Mouse (Mus musculus) thymus, adult 18-20 months (tissue): ENCODE results near the gene Txndc16.
A peak's percentile ranks its signal among the peaks of the same experiment; 100 is the strongest.

Source experiments
- DNase-seq, 2 experiments: peaks; one replicate each; pipeline ENCODE4 v3.0.0; 2022; ENCODE audit warnings: mixed read lengths in 2 of 2

The Txndc16 gene

DNA sequence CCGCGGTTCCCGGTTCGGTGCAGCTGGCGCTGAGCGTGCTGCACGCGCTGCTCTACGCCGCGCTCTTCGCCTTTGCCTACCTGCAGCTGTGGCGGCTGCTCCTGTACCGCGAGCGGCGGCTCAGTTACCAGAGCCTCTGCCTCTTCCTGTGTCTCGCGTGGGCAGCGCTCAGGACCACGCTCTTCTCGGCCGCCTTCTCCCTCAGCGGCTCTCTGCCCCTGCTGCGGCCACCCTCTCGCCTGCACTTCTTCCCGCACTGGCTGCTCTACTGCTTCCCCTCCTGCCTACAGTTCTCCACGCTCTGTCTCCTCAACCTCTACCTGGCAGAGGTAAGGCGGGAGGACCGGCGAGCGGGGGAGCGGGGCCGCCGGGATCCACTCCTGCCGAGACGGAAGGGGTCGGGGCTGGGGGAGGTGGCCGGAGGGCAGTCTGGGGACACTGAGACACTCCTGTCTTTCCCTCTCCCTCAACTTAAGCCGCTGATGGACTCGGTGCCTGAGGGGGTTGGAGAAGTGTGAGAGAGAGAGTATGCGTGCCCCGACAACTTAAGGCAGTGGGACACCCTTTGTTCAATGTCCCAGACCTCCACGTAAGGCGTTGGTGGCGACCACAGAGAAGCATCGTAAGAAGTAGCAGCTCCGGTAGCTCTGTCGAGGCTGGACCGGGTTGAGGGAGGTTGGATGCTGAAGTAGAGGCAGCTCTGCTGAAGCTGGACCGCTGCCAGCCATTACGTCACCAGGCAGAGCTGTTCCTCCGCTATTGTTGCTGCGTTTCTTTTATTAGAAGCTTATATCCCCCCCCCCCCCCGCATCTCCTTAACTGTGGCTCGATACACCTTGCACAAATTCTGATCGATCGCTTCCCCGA lies at the start of gene Txndc16:
Gene Txndc16 (minus strand): TSS at position 239 of the 867 bp plus-strand sequence.
- peak; percentile 51 to 60 for DNase-seq

GRCm38 (mm10) chr14:45263831-45264592 lies 43.9 kb upstream of the Txndc16 start:
- DNase-seq = no peak

DNA sequence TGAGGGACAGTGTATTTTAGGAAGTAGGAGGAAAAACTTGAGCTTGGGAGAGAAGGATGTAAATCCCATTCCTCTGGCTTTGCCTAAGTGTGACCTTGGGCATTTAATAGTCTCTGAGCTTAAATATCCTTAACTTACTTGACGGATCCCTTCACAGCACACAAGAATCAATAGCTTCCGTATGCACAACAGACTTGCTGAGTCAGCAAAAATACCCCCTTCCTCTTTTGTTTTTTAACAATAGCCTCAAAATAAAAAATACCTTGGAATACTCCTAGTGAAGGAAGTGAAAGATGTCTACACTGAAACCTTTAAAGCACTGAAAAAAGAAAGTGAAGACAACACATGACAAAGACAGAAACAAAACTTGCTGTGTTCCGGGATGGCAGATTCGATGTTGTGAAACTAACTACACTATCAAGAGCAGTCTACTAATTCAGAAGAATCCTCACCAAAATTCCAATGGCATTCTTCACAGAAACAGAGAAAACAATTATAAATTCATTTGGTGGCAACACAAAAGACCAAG lies 31.5 kb upstream of the Txndc16 start:
- no peak for DNase-seq

GRCm38 (mm10) chr14:45241613-45242012 lies 21.5 kb upstream of the Txndc16 start:
- no peak for DNase-seq

DNA sequence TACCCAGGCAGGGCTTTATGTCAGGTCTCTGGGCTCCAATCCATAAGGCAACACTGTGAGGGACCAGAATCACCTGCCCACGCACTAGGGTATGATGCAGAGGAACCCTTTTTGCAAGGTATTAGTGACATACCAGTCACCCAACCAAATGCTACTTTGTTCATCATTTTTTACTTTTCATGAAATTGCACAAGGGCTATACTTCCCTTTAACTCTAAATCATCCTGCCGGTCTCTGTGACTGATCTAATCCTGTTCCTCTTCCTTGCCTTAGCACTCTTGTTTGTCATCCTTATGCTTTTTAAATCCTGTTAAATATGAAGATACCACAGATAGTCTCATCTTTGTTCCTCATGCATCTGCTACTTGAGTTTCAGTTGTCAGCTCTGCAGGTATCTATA lies 18.9 kb upstream of the Txndc16 start:
- DNase-seq = no peak

- no peak for DNase-seq
These were observed 966 bp upstream of the Txndc16 start for GRCm38 (mm10) chr14:45220957-45221630.

DNA sequence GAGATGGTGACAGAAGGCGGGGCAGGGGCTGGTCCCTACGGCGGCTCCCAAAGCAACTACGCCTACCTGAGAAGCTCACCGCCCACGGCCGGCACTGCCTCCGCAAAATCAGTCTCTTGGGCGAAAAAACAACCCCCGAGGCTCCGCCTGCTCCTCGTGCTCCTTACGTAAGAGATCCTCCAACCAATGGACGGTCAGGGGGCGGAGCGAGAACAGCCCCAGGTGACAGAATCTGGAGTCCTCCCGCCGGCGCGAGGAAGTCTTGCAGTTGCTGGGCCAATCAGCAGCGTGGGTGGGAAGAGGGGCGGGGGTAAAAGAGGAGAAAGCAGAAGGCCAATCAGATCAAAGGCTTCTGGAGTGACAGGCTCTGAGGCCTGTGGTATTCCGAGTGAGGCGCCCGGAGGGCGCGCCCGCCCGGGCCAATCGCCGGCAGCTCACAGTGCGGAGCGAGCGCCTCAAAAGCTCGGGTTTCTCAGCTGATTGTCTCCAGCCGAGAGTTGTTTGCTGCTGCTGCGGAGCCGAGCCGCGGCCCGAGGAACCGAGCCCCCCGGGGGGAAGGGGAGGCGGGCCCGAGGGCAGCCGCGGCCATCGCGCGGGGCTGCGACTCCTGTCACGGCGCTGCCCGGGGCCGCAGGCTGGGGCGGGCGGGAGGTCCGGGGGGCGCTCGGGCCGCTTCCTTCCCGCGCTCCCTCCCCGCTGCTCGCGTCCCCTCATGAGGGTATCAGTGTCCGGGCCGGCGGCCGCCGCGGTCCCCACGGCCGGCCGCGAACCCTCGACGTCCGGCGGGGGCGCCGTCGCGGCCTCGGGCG lies 643 bp downstream of the Txndc16 start, which contains the start of gene Gpr137c:
Gene Gpr137c (plus strand): TSS at position 437 of the 809 bp plus-strand sequence.
- peak; percentile 99 to 100 for DNase-seq

DNA sequence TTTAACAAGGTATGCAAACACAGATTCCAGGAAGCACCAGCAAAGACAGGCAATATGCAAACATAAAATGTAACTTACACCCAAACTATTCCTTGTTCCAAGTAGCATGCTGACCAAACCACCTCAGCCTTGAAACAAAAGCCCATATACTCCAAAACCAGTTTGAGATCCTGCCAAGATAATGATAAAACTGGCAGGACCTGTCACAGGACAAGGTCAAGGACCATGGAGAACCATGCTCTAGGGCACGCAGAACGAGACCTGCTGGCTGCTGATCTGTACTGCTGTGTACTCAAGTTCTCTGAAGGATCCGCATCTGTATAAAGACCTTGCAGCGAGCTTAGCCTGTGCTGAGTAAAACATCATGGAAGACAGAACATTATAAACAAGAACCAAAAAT lies 2.4 kb downstream of the Txndc16 start:
- DNase-seq = no peak

DNA sequence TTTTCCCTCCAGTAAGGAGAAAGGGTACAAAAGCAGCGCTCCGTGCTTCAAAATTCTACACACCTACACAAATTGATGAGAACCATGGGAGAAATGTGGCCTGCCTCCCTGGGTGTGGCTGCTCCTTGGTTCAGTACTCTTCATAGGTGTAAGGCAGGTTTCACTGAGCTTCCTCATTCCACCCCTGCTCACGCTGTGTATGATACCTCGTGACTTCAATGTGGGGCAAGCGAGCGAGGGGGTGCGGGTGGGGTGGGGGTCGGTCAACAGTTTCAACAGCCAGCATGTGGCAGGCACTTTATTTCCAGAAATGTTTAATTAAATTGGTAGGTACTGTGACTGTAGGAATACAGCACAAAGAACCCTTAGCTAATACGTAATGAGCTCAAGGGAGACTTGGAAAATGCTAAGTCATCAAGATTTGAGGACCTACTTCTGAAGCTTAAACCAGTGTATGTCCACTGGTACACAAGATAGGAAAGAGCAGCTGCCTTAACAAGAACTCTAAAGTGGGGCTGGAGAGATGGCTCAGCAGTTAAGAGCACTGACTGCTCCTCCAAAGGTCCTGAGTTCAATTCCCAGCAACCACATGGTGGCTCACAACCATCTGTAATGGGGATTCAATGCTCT lies 3.3 kb downstream of the Txndc16 start:
- DNase-seq = no peak

DNA sequence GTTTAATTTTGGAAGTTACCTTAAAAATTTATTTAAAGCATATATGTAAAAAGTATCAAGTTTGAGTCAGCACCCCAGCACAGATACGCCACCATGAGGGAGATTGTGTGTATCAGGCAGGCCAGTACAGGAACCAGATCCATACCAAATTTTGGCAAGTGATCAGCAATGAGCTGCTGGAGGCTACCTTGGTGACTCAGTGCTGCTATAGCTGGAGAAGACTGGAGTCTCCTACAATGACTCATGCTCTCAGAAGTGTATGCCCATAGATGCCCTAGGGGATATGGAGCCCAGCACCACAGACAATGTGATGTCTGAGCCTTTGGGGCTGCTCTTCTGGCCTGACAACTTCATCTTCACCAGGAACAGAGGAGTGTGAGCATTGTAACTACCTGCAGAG lies 8.7 kb downstream of the Txndc16 start:
- no peak for DNase-seq

- no peak for DNase-seq
These were observed 9.4 kb downstream of the Txndc16 start for GRCm38 (mm10) chr14:45210683-45211082.

GRCm38 (mm10) chr14:45200607-45201006 lies 19.5 kb downstream of the Txndc16 start:
- no peak for DNase-seq

DNA sequence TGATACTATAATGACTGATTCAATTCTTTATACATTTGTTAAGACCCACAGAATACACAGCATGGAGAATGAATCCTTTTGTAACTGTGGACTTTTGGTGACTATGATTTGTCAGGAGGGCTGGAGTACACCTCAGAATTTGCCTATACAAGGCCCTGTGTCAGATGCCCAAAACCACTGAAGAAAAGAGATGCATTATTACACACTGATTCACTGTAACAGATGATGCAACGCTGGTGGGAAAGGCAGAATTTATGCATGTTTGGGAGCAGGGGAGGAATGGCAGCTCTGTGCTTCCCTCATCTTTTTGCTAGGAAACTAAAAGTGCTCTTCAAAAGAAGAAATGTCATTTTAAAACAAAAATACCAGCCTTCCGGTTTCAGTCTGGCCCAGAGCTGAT lies 29.1 kb downstream of the Txndc16 start:
- no peak for DNase-seq

- DNase-seq = no peak
These were observed 38.5 kb downstream of the Txndc16 start for GRCm38 (mm10) chr14:45181611-45182010.

- DNase-seq = no peak
These were observed 40.5 kb downstream of the Txndc16 start for GRCm38 (mm10) chr14:45179606-45180005.

- DNase-seq = no peak
These were observed 40.9 kb downstream of the Txndc16 start for GRCm38 (mm10) chr14:45179186-45179585.

GRCm38 (mm10) chr14:45175012-45175740 lies 45.0 kb downstream of the Txndc16 start:
- DNase-seq = no peak

DNA sequence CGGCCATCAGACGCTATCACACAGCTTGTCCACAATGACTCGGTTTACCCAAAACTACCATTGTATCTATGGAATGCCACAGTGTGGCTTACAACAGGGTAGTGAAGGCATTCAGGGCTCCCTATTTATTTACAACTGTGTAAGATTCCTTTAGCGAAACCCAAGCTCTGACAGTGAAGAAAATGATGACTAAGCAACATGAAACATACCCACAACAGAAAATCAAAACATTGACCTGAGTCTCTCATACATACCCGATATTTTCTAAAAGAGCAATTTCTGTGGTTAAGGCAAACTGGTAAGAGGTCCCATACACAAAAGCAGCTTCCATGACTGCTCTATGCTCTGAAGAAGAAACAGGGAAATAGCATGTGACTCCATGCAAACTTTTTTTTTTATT lies 47.9 kb downstream of the Txndc16 start:
- DNase-seq = no peak

DNA sequence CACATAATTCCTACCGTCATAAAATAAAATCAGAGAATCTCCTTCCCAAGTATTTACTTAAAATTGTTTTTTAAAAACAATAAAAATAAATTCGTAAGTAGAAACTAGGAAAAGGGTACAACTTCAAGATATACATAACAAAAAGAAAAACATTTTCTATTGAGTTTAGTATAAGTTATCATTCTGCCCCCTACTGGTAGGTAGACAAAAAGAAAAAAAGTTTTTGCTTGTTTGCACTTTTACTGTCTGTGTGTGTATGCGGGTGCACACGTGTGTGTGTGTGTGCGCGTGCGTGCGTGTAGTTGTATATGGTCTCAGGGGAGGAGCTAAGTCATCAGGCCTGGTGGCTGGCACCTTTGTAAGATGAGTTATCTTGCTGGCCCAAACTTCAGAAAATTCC lies 52.8 kb downstream of the Txndc16 start:
- DNase-seq = no peak

DNA sequence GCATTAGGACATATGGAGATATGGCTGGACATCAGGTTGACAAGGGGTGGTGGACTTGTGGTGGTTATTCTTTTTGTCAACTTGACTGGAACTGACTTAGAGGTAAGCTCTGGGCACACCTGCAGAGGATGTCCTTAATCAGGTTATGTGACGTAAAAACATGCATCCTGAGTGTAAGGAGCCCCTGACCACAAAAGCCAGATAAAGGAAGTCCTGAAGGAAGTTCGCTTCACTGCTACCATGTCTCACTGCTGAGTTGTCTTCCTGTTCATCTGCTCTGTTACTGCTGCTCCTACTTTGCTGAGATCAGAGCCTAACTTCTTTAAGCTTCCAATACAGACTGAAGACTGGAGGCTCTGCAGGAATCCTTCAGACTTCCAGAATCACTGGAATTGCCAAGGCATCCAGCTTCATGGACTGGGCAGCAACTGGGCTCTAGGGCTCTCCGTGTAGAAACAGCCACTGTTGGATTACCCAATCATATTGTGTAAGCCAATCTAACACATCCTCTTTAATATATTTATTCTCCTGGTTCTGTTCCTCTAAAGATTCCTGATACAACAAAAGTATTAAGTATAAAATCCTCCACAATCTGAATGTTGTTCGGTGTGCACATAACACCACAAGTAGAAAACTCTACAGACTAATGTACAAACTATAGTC lies 64.5 kb downstream of the Txndc16 start:
- DNase-seq = peak; percentile 17 to 66
